Mouse (Mus musculus) midbrain, embryonic 16.5 days (tissue): ENCODE data around the gene Hk1. TPM values are rescaled to one million over a fixed set of nuclear protein-coding genes. Genes with fewer than 3 reads are reported as not detected.

ENCODE experiments used
- ATAC-seq: fragments of 200-750 bp; cut with Nextera tagmentation; 2 replicates; pipeline ENCODE4 v1.8.0; 2017; ENCODE audit warnings: moderate TSS enrichment
- H3K27ac ChIP-seq: fragments of 300-500 bp; sonication (generic); 2 replicates; pipeline ENCODE4 v1.5.1; 2014; ENCODE audit warnings: mild to moderate bottlenecking, low read length, mixed read lengths
- H3K27me3 ChIP-seq: fragments of 300-500 bp; sonication (generic); 2 replicates; pipeline ENCODE4 v1.6.1; 2014; ENCODE audit warnings: low read depth, low read length, mixed read lengths; ENCODE audit not compliant: control insufficient read depth, insufficient read depth
- H3K36me3 ChIP-seq: fragments of 300-500 bp; sonication (generic); 2 replicates; pipeline ENCODE4 v1.6.1; 2014; ENCODE audit warnings: mild to moderate bottlenecking, low read length, moderate library complexity, mixed read lengths; ENCODE audit not compliant: control insufficient read depth, insufficient read depth
- H3K4me1 ChIP-seq: fragments of 300-500 bp; sonication (generic); 2 replicates; pipeline ENCODE4 v1.6.1; 2014; ENCODE audit warnings: mild to moderate bottlenecking, low read length, mixed read lengths; ENCODE audit not compliant: control insufficient read depth, insufficient read depth
- H3K4me2 ChIP-seq: fragments of 300-500 bp; sonication (generic); 2 replicates; pipeline ENCODE4 v1.6.1; 2014; ENCODE audit warnings: mild to moderate bottlenecking, low read length, mixed read lengths
- H3K4me3 ChIP-seq: fragments of 300-500 bp; sonication (generic); 2 replicates; pipeline ENCODE4 v1.5.1; 2014; ENCODE audit warnings: low read depth, mild to moderate bottlenecking, low read length, moderate library complexity, mixed read lengths
- H3K9ac ChIP-seq: fragments of 300-500 bp; sonication (generic); 2 replicates; pipeline ENCODE4 v1.6.1; 2014; ENCODE audit warnings: low read depth, low read length, mixed read lengths
- H3K9me3 ChIP-seq: fragments of 300-500 bp; sonication (generic); replicated peaks from 2 replicates; pipeline ENCODE4 v1.6.1; 2014; ENCODE audit warnings: mild to moderate bottlenecking, low read length, mixed read lengths; ENCODE audit not compliant: control insufficient read depth, poor library complexity, severe bottlenecking
- WGBS: fragments of 180-500 bp; shearing (Covaris S2); extraction: QIAGEN DNeasy Blood & Tissue Kit; methylation state at CpG from one replicate; pipeline ENCODE4 v1.1.7; 2014; 5-methylcytosine and 5-hydroxymethylcytosine counted together
- polyA plus RNA-seq: library from polyadenylated mRNA; unstranded; fragments of >200 nt; fragmentation: Nextera tagmentation; extraction: Ambion mirVana; gene quantifications from 2 replicates; pipeline ENCODE4 v1.2.1, GENCODE M21; 2015

Hk1 gene
- polyA plus RNA-seq, 1 experiment from 2014 or later: 155 TPM

GRCm38 (mm10) chr10:62344004-62344752 lies 35.5 kb downstream of the Hk1 start:
- no peaks in the 10 kb centered on the region for H3K36me3 ChIP-seq
- no peak overlapping the region for H3K9ac ChIP-seq
- WGBS: 87% methylated on average over 9 of the region's 9 CpGs
- H3K9me3 ChIP-seq: 0 out of 2 replicates have a peak, but pooled peaks cover 4% of the 10 kb centered on the region
- no peak overlapping the region for H3K4me3 ChIP-seq
- H3K27ac ChIP-seq: no peak overlapping the region
- H3K27me3 ChIP-seq: no peaks in the 10 kb centered on the region
- ATAC-seq: no peak
- H3K4me2 ChIP-seq: no peak overlapping the region
- H3K4me1 ChIP-seq: peaks cover 8% of the 10 kb centered on the region

GRCm38 (mm10) chr10:62342512-62342911 lies 37.2 kb downstream of the Hk1 start:
- H3K4me3 ChIP-seq: no peak overlapping the region
- peaks cover 19% of the 10 kb centered on the region for H3K4me1 ChIP-seq
- H3K27ac ChIP-seq: no peak overlapping the region
- no peaks in the 10 kb centered on the region for H3K9me3 ChIP-seq
- 88% methylated on average over 6 of the region's 6 CpGs for WGBS
- no peak overlapping the region for H3K9ac ChIP-seq
- no peak overlapping the region for H3K4me2 ChIP-seq
- no peaks in the 10 kb centered on the region for H3K27me3 ChIP-seq
- no peak for ATAC-seq
- H3K36me3 ChIP-seq: no peaks in the 10 kb centered on the region

GRCm38 (mm10) chr10:62341956-62342355 lies 37.8 kb downstream of the Hk1 start:
- no peaks in the 10 kb centered on the region for H3K36me3 ChIP-seq
- H3K27ac ChIP-seq: no peak overlapping the region
- WGBS: 90% methylated on average over 4 of the region's 4 CpGs
- H3K4me1 ChIP-seq: peaks cover 22% of the 10 kb centered on the region
- H3K9ac ChIP-seq: no peak overlapping the region
- no peak overlapping the region for H3K4me2 ChIP-seq
- H3K4me3 ChIP-seq: no peak overlapping the region
- H3K27me3 ChIP-seq: no peaks in the 10 kb centered on the region
- ATAC-seq: no peak
- no peaks in the 10 kb centered on the region for H3K9me3 ChIP-seq

GRCm38 (mm10) chr10:62340991-62341390 lies 38.7 kb downstream of the Hk1 start:
- H3K4me2 ChIP-seq: peak overlapping the region; percentile 86

GRCm38 (mm10) chr10:62340095-62340731 lies 39.5 kb downstream of the Hk1 start:
- ATAC-seq: peak; percentile 97
- under 1% methylated on average over 37 of the region's 38 CpGs for WGBS
- peak overlapping the region; percentile 86 for H3K4me2 ChIP-seq
- H3K27me3 ChIP-seq: no peaks in the 10 kb centered on the region
- no peaks in the 10 kb centered on the region for H3K9me3 ChIP-seq
- peak overlapping the region; percentile 86 for H3K4me3 ChIP-seq
- H3K36me3 ChIP-seq: no peaks in the 10 kb centered on the region
- peaks cover 34% of the 10 kb centered on the region for H3K4me1 ChIP-seq
- peak overlapping the region; percentile 92 for H3K9ac ChIP-seq
- peak overlapping the region; percentile 94 for H3K27ac ChIP-seq

More at GRCm38 (mm10) chr10:62340991-62341390, 38.7 kb downstream of the Hk1 start:
- H3K9me3 ChIP-seq: no peaks in the 10 kb centered on the region
- peak overlapping the region; percentile 94 for H3K27ac ChIP-seq
- peak overlapping the region; percentile 92 for H3K9ac ChIP-seq
- peaks cover 29% of the 10 kb centered on the region for H3K4me1 ChIP-seq
- WGBS: 21% methylated on average over 3 of the region's 3 CpGs
- H3K27me3 ChIP-seq: no peaks in the 10 kb centered on the region
- H3K36me3 ChIP-seq: no peaks in the 10 kb centered on the region
- H3K4me3 ChIP-seq: peak overlapping the region; percentile 86
- no peak for ATAC-seq

GRCm38 (mm10) chr10:62339211-62340094 lies 40.3 kb downstream of the Hk1 start:
- WGBS: 3% methylated on average over 45 of the region's 45 CpGs
- Histone ChIP-seq H3K36me3 (no peaks in the 10 kb centered on the region), H3K27ac (peak overlapping the region; percentile 94), H3K4me3 (peak overlapping the region; percentile 86), H3K4me1 (peaks cover 41% of the 10 kb centered on the region), H3K27me3 (no peaks in the 10 kb centered on the region), H3K9me3 (no peaks in the 10 kb centered on the region), H3K9ac (peak overlapping the region; percentile 92), H3K4me2 (peak overlapping the region; percentile 86)
- peak; percentile 66 for ATAC-seq

GRCm38 (mm10) chr10:62338626-62339025 lies 41.1 kb downstream of the Hk1 start:
- ATAC-seq: no peak
- 30% methylated on average over 5 of the region's 5 CpGs for WGBS
- peak overlapping the region; percentile 86 for H3K4me3 ChIP-seq

GRCm38 (mm10) chr10:62338176-62338575 lies 41.5 kb downstream of the Hk1 start:
- Histone ChIP-seq H3K9me3 (no peaks in the 10 kb centered on the region), H3K27ac (no peak overlapping the region), H3K4me3 (peak overlapping the region; percentile 86), H3K9ac (peak overlapping the region; percentile 92), H3K4me2 (peak overlapping the region; percentile 86), H3K27me3 (no peaks in the 10 kb centered on the region), H3K4me1 (peaks cover 43% of the 10 kb centered on the region), H3K36me3 (no peaks in the 10 kb centered on the region)
- ATAC-seq: no peak
- WGBS: 28% methylated on average over 9 of the region's 9 CpGs

More at GRCm38 (mm10) chr10:62338626-62339025, 41.1 kb downstream of the Hk1 start:
- Histone ChIP-seq H3K9me3 (no peaks in the 10 kb centered on the region), H3K36me3 (no peaks in the 10 kb centered on the region), H3K27ac (no peak overlapping the region), H3K4me2 (peak overlapping the region; percentile 86), H3K27me3 (no peaks in the 10 kb centered on the region), H3K9ac (peak overlapping the region; percentile 92), H3K4me1 (peaks cover 42% of the 10 kb centered on the region)
